27 mouse cellular contexts compared by ENCODE assay signal in genomic region chr12:73405583-73405982, GRCm38 (mm10).
DNase-seq lines count a peak whose midpoint lies in the region; ATAC-seq and TF ChIP-seq lines count a peak whose summit lies in the region.
"Had no signal": no experiment of that assay in that cellular context is flagged by ENCODE, and none has a peak within 500 bp of the region (broad histone marks: within the 10 kb centered on the region; RNA-seq: fewer than 3 reads in every experiment).

No protein-coding gene starts in this region.

- H3K4me1 ChIP-seq in kidney, embryonic 15.5 days, result peaks cover 22% of the 10 kb centered on the region
- H3K4me1 ChIP-seq in thymus, adult 2 months (replicated peaks; ENCODE audit: control insufficient read depth, insufficient read depth, low read length), result peaks cover 50% of the 10 kb centered on the region

- no peak overlapping the region for H3K4me2 ChIP-seq in kidney, embryonic 15.5 days
- H3K4me2 ChIP-seq: embryonic facial prominence, embryonic 13.5 days; forebrain, embryonic 15.5 days; heart, embryonic 15.5 days; liver, embryonic 11.5 days; midbrain, embryonic 12.5 days; neural tube, embryonic 13.5 days had no signal

- peak overlapping the region; percentile 99 for H3K27ac ChIP-seq in gastrocnemius, adult 2 months
- H3K27ac ChIP-seq in kidney, embryonic 15.5 days, result no peak overlapping the region
- H3K27ac ChIP-seq in thymus, adult 2 months (ENCODE audit: control insufficient read depth, insufficient read depth, low read length), result no peak overlapping the region
- H3K27ac ChIP-seq: embryonic facial prominence, embryonic 13.5 days; forebrain, embryonic 15.5 days; heart, embryonic 15.5 days; layer of hippocampus, adult 2 months; left cerebral cortex, adult 2 months; midbrain, embryonic 12.5 days; neural tube, embryonic 13.5 days had no signal

- WGBS in kidney, embryonic 15.5 days, result 73% methylated on average over 9 of the region's 9 CpGs
- WGBS in thymus, adult 2 months, result 72% methylated on average over 9 of the region's 9 CpGs

- no peaks in the 10 kb centered on the region for H3K9me3 ChIP-seq in kidney, embryonic 15.5 days (replicated peaks)
- H3K9me3 ChIP-seq: embryonic facial prominence, embryonic 13.5 days; forebrain, embryonic 15.5 days; heart, embryonic 15.5 days; limb, embryonic 13.5 days; midbrain, embryonic 12.5 days; neural tube, embryonic 13.5 days had no signal

- no peak overlapping the region for H3K9ac ChIP-seq in kidney, embryonic 15.5 days
- H3K9ac ChIP-seq: embryonic facial prominence, embryonic 13.5 days; forebrain, embryonic 15.5 days; heart, embryonic 15.5 days; limb, embryonic 13.5 days; midbrain, embryonic 12.5 days; neural tube, embryonic 13.5 days had no signal

- peak; percentile 36; the same call in 1 of the 2 replicates for ATAC-seq in kidney, embryonic 15.5 days (replicated peaks; ENCODE audit: low FRiP score)
- ATAC-seq in erythroblast, adult 5-6 weeks (replicated peaks; ENCODE audit: low FRiP score, poor library complexity, severe bottlenecking), result no peak
- ATAC-seq: CD4-positive, CD25-positive, alpha-beta regulatory T cell, adult 4 months; forebrain, embryonic 15.5 days; hindbrain, embryonic 16.5 days had no signal

- intact Hi-C loops in gastrocnemius, adult 2 months (cut with DNase I), result loop anchor here (5.0 kb wide), 1 partner anchor 198 kb away; no protein-coding TSS in a partner anchor

- no peaks in the 10 kb centered on the region for H3K27me3 ChIP-seq in kidney, embryonic 15.5 days
- H3K27me3 ChIP-seq in thymus, adult 2 months (ENCODE audit: control insufficient read depth, insufficient read depth, low read length), result no peaks in the 10 kb centered on the region
- H3K27me3 ChIP-seq: forebrain, embryonic 15.5 days; heart, embryonic 15.5 days; midbrain, embryonic 12.5 days; neural tube, embryonic 13.5 days had no signal

- no peak for TF ChIP-seq POLR2A in thymus, adult 2 months (IDR thresholded peaks at IDR 0.05; ENCODE audit: control insufficient read depth, extremely low read depth, insufficient read depth, low read length, poor library complexity)

- DNase-seq in gastrocnemius, adult 2 months, result no peak
- DNase-seq in gastrocnemius, adult 18-20 months (ENCODE audit: low spot score), result no peak
- DNase-seq in kidney, postnatal 25 days, result no peak
- DNase-seq in thymus, postnatal 4 days, result peak; percentile 10
- DNase-seq in thymus, adult 2 months, result no peak
- DNase-seq: adrenal gland, postnatal 25 days; cerebellum, adult 11-12 months; cerebellum, adult 9-11 months; kidney, adult 2 months; kidney, postnatal 14 days; lung, postnatal 36 days; right cerebral cortex, postnatal 4 days; thymus, postnatal 25 days had no signal

- peak overlapping the region; percentile 49 for H3K4me3 ChIP-seq in gastrocnemius, adult 2 months
- no peak overlapping the region for H3K4me3 ChIP-seq in kidney, embryonic 15.5 days (replicated peaks)
- H3K4me3 ChIP-seq in thymus, adult 2 months (ENCODE audit: control insufficient read depth, insufficient read depth, low read length), result no peak overlapping the region
- H3K4me3 ChIP-seq: embryonic facial prominence, embryonic 13.5 days; erythroblast, embryonic 14.5 days; forebrain, embryonic 15.5 days; heart, embryonic 15.5 days; layer of hippocampus, adult 2 months; left cerebral cortex, adult 2 months; limb, embryonic 13.5 days; midbrain, embryonic 12.5 days; neural tube, embryonic 13.5 days had no signal

- TF ChIP-seq CTCF in gastrocnemius, adult 2 months (IDR thresholded peaks at IDR 0.05), result no peak
- no peak for TF ChIP-seq CTCF in thymus, adult 2 months (IDR thresholded peaks at IDR 0.05; ENCODE audit: borderline replicate concordance, control insufficient read depth, extremely low read depth, insufficient read depth, low read length, poor library complexity)

- H3K36me3 ChIP-seq in kidney, embryonic 15.5 days, result no peaks in the 10 kb centered on the region
- H3K36me3 ChIP-seq in thymus, adult 2 months (ENCODE audit: control insufficient read depth, insufficient read depth, low read length), result no peaks in the 10 kb centered on the region
- H3K36me3 ChIP-seq: embryonic facial prominence, embryonic 13.5 days; forebrain, embryonic 15.5 days; heart, embryonic 15.5 days; limb, embryonic 13.5 days; midbrain, embryonic 12.5 days; neural tube, embryonic 13.5 days had no signal
